Mouse (Mus musculus) kidney, embryonic 14.5 days (tissue): ENCODE results near the gene Armc5. TPM values are rescaled to one million over a fixed set of nuclear protein-coding genes. Genes with fewer than 3 reads are reported as not detected.

Experiments
- ATAC-seq: fragments of 200-750 bp; cut with Nextera tagmentation; 2 replicates; pipeline ENCODE4 v1.8.0; 2017; ENCODE audit warnings: moderate number of reproducible peaks, mild to moderate bottlenecking, moderate TSS enrichment, moderate library complexity; ENCODE audit not compliant: low FRiP score, low TSS enrichment
- H3K27ac ChIP-seq: fragments of 300-500 bp; sonication (generic); 2 replicates; pipeline ENCODE4 v1.5.1; 2014; ENCODE audit warnings: low read depth, mild to moderate bottlenecking, low read length, moderate library complexity, mixed read lengths
- H3K27me3 ChIP-seq: fragments of 300-500 bp; sonication (generic); 2 replicates; pipeline ENCODE4 v1.6.1; 2014; ENCODE audit warnings: mild to moderate bottlenecking, low read length; ENCODE audit not compliant: control insufficient read depth, insufficient read depth
- H3K36me3 ChIP-seq: fragments of 300-500 bp; sonication (generic); 2 replicates; pipeline ENCODE4 v1.6.1; 2014; ENCODE audit warnings: low read length, mixed read lengths; ENCODE audit not compliant: control insufficient read depth, insufficient read depth
- H3K4me1 ChIP-seq: fragments of 300-500 bp; sonication (generic); 2 replicates; pipeline ENCODE4 v1.6.1; 2014; ENCODE audit warnings: low read length, mixed read lengths; ENCODE audit not compliant: control insufficient read depth, insufficient read depth
- H3K4me2 ChIP-seq: fragments of 300-500 bp; sonication (generic); replicated peaks from 2 replicates; pipeline ENCODE4 v1.6.1; 2014; ENCODE audit warnings: low read depth, mild to moderate bottlenecking, low read length
- H3K4me3 ChIP-seq: fragments of 300-500 bp; sonication (generic); 2 replicates; pipeline ENCODE4 v1.5.1; 2014; ENCODE audit warnings: mild to moderate bottlenecking, low read length
- H3K9ac ChIP-seq: fragments of 300-500 bp; sonication (generic); 2 replicates; pipeline ENCODE4 v1.6.1; 2014; ENCODE audit warnings: low read depth, mild to moderate bottlenecking, low read length, moderate library complexity
- H3K9me3 ChIP-seq: fragments of 300-500 bp; sonication (generic); 2 replicates; pipeline ENCODE4 v1.6.1; 2016; ENCODE audit warnings: low read length; ENCODE audit not compliant: control insufficient read depth
- WGBS: fragments of 180-500 bp; shearing (Covaris S2); extraction: QIAGEN DNeasy Blood & Tissue Kit; methylation state at CpG from one replicate; pipeline ENCODE4 v1.1.7; 2014; 5-methylcytosine and 5-hydroxymethylcytosine counted together
- polyA plus RNA-seq: library from polyadenylated mRNA; unstranded; fragments of >200 nt; fragmentation: Nextera tagmentation; extraction: Ambion mirVana; gene quantifications from 2 replicates; pipeline ENCODE4 v1.2.1, GENCODE M21; 2014

Gene Armc5
- polyA plus RNA-seq, 1 experiment from 2014 or later = 12.9 TPM

GRCm38 (mm10) chr7:128220936-128221335 is 16.2 kb upstream of the Armc5 start:
- no peaks in the 10 kb centered on the region for H3K36me3 ChIP-seq
- H3K4me3 ChIP-seq = no peak overlapping the region
- H3K9ac ChIP-seq = no peak overlapping the region
- H3K9me3 ChIP-seq = no peaks in the 10 kb centered on the region
- WGBS = 90% methylated on average over 3 of the region's 3 CpGs
- no peaks in the 10 kb centered on the region for H3K4me1 ChIP-seq
- no peak for ATAC-seq
- no peak overlapping the region for H3K4me2 ChIP-seq
- no peak overlapping the region for H3K27ac ChIP-seq
- H3K27me3 ChIP-seq = no peaks in the 10 kb centered on the region

- H3K4me1 ChIP-seq = peaks cover 3% of the 10 kb centered on the region
- H3K4me3 ChIP-seq = no peak overlapping the region
- H3K4me2 ChIP-seq = no peak overlapping the region
- H3K36me3 ChIP-seq = peaks cover 3% of the 10 kb centered on the region; the same call in 1 of the 2 replicates
- no peaks in the 10 kb centered on the region for H3K9me3 ChIP-seq
- H3K27ac ChIP-seq = no peak overlapping the region
- H3K27me3 ChIP-seq = 0 out of 2 replicates have a peak, but pooled peaks cover 4% of the 10 kb centered on the region
- WGBS = 48% methylated on average over 8 of the region's 8 CpGs
- H3K9ac ChIP-seq = no peak overlapping the region
- no peak for ATAC-seq
Measured at GRCm38 (mm10) chr7:128231741-128232140, 5.4 kb upstream of the Armc5 start.

GRCm38 (mm10) chr7:128234796-128235195 is 2.3 kb upstream of the Armc5 start:
- H3K27me3 ChIP-seq = 0 out of 2 replicates have a peak, but pooled peaks cover 4% of the 10 kb centered on the region
- no peaks in the 10 kb centered on the region for H3K9me3 ChIP-seq
- no peak overlapping the region for H3K4me3 ChIP-seq
- WGBS = 92% methylated on average over 2 of the region's 2 CpGs
- no peak overlapping the region for H3K27ac ChIP-seq
- H3K36me3 ChIP-seq = peaks cover 3% of the 10 kb centered on the region; the same call in 1 of the 2 replicates
- no peak overlapping the region for H3K4me2 ChIP-seq
- no peak for ATAC-seq
- H3K9ac ChIP-seq = no peak overlapping the region
- peaks cover 5% of the 10 kb centered on the region for H3K4me1 ChIP-seq

- Histone ChIP-seq H3K36me3 (peaks cover 10% of the 10 kb centered on the region; the same call in 1 of the 2 replicates), H3K9ac (no peak overlapping the region), H3K9me3 (no peaks in the 10 kb centered on the region), H3K27ac (no peak overlapping the region), H3K4me1 (peaks cover 5% of the 10 kb centered on the region), H3K27me3 (0 out of 2 replicates have a peak, but pooled peaks cover 4% of the 10 kb centered on the region), H3K4me2 (no peak overlapping the region), H3K4me3 (no peak overlapping the region)
- ATAC-seq = no peak
- WGBS = 86% methylated on average over 1 of the region's 1 CpGs
Measured at GRCm38 (mm10) chr7:128235481-128235880, 1.7 kb upstream of the Armc5 start.

- H3K4me2 ChIP-seq = peak overlapping the region; percentile 75; the same call in 1 of the 2 replicates
- H3K27me3 ChIP-seq = 0 out of 2 replicates have a peak, but pooled peaks cover 1% of the 10 kb centered on the region
- no peaks in the 10 kb centered on the region for H3K9me3 ChIP-seq
- H3K9ac ChIP-seq = no peak overlapping the region
- peaks cover 19% of the 10 kb centered on the region; the same call in 1 of the 2 replicates for H3K36me3 ChIP-seq
- H3K4me1 ChIP-seq = peaks cover 5% of the 10 kb centered on the region
- 95% methylated on average over 13 of the region's 13 CpGs for WGBS
- no peak overlapping the region for H3K27ac ChIP-seq
- H3K4me3 ChIP-seq = no peak overlapping the region
- ATAC-seq = no peak
Measured at GRCm38 (mm10) chr7:128236426-128236825, 716 bp upstream of the Armc5 start.

GRCm38 (mm10) chr7:128237593-128237926 is 418 bp downstream of the Armc5 start:
- H3K9me3 ChIP-seq = no peaks in the 10 kb centered on the region
- peak overlapping the region; percentile 75 for H3K4me2 ChIP-seq
- WGBS = under 1% methylated on average over 25 of the region's 25 CpGs
- peak overlapping the region; percentile 86 for H3K9ac ChIP-seq
- H3K36me3 ChIP-seq = peaks cover 30% of the 10 kb centered on the region; the same call in 1 of the 2 replicates
- peak overlapping the region; percentile 79 for H3K4me3 ChIP-seq
- no peak for ATAC-seq
- H3K27ac ChIP-seq = peak overlapping the region; percentile 97
- no peaks in the 10 kb centered on the region for H3K27me3 ChIP-seq
- peaks cover 5% of the 10 kb centered on the region for H3K4me1 ChIP-seq

- H3K27ac ChIP-seq = peak within 1 kb of the TSS; percentile 97
- peak; percentile 91 for ATAC-seq
- H3K4me3 ChIP-seq = peak within 1 kb of the TSS; percentile 79
- no peaks in the 10 kb centered on the region for H3K9me3 ChIP-seq
- under 1% methylated on average over 67 of the region's 72 CpGs for WGBS
- peaks cover 36% of the 10 kb centered on the region; the same call in 1 of the 2 replicates for H3K36me3 ChIP-seq
- peaks cover 5% of the 10 kb centered on the region for H3K4me1 ChIP-seq
- no peaks in the 10 kb centered on the region for H3K27me3 ChIP-seq
- H3K4me2 ChIP-seq = peak within 1 kb of the TSS; percentile 75
- peak within 1 kb of the TSS; percentile 86 for H3K9ac ChIP-seq
Measured at GRCm38 (mm10) chr7:128237927-128238778, 1.0 kb downstream of the Armc5 start, which contains the start of gene 9130023H24Rik. Gene 9130023H24Rik, minus strand, starts transcription at chr7:128238031.

GRCm38 (mm10) chr7:128238991-128239390 is 1.8 kb downstream of the Armc5 start:
- H3K9ac ChIP-seq = peak overlapping the region; percentile 50; the same call in 1 of the 2 replicates
- H3K36me3 ChIP-seq = peaks cover 38% of the 10 kb centered on the region
- H3K4me1 ChIP-seq = peaks cover 5% of the 10 kb centered on the region
- peak overlapping the region; percentile 97 for H3K27ac ChIP-seq
- H3K4me3 ChIP-seq = peak overlapping the region; percentile 79
- no peak for ATAC-seq
- no peaks in the 10 kb centered on the region for H3K9me3 ChIP-seq
- H3K4me2 ChIP-seq = peak overlapping the region; percentile 69
- WGBS = 33% methylated on average over 4 of the region's 4 CpGs
- H3K27me3 ChIP-seq = no peaks in the 10 kb centered on the region
